Mouse (Mus musculus): ENCODE results near the gene Celf6.

Celf6 gene

DNA sequence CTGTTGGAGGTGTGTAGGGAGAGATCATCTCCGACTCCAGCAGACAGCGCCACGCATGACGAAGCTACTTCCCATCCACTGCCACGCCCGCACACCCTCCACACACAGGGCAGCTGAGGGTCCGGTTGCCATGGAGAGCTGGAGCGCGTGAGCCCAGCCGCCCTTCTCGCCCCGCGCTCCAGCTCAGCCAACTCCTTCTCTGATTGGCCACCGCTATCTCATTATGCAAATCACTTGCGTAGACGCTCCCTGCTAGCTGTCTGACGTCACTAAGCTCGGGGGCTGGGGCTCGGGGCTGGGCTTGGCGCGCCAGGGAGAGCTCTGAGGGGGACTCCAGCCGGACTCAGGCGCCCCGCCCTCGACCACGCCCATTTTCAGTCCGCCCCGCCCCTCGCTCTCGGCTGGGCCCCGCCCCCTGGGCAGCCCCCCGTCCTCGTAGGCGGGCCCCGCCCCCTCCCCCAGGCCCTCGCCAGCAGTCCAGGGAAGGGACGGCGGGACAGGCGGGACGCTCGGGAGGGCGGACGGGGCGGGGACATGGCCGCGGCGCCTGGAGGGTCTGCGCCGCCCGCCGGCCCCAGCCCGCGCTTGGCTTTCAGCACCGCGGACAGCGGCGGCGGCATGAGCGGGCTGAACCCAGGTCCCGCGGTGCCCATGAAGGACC lies at the start of gene Celf6:
Gene Celf6 (plus strand): TSS at position 74 of the 661 bp plus-strand sequence.
- no peak for DNase-seq (ENCODE audit: low read depth, low spot score)

DNA sequence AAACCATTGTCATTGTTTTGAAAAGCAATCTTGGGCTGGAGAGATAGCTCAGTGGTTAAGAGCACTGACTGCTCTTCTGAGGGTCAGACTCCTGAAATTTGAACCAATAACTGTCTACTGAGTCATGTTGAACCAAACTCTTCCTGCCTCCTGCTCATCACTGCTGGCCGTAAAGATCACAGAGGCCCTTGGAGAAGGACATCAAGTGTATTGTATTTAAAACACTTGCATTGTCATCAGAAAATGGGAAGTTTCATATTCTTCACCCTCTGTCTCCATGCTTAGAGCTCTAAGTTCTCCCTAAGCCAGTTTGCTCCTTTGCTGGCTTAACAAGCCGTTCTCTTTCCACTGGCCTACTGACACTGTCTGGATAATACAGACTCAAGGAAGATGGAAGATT lies 49.4 kb upstream of the Celf6 start:
- DNase-seq (ENCODE audit: low read depth, low spot score), result no peak

DNA sequence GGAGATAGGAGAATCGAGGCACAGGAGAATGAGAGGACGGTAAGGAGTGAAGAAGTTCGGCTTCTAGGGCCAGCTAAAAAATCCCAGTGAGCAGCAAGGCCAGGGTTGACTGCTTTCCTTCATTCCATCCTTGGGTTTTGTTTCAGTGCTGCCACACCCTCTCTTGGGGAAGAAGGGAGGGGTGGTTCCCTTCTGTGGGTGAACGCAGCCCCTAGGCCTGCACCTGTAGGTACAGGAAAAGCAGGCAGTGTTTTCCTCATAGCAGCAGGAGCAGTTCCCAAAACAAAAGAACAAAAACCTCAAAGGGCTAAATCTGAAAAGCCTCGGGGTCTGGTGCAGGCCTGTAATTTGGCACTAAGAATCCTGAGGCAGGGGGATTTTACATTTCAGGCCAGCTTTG lies 46.1 kb upstream of the Celf6 start:
- no peak for DNase-seq (ENCODE audit: low read depth, low spot score)

DNA sequence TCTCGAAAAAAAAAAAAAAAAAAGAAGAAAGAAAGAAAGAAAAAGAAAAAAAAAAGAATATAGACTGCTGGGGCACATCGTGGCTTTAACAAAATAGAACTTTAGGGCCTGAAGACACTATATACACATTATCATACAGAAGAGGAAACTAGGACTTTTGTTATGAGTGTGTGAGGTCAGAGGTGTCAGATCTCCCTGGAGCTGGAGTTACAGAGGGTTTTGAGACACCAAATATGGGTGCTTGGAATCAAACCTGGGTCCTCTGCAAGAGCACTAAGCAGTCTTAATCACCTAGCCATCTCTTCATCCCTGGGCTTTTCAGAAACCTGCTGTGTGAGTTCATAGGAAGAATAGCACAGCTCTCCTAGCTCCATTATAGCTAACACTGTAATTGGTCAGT lies 44.3 kb upstream of the Celf6 start:
- no peak for DNase-seq (ENCODE audit: low read depth, low spot score)

DNA sequence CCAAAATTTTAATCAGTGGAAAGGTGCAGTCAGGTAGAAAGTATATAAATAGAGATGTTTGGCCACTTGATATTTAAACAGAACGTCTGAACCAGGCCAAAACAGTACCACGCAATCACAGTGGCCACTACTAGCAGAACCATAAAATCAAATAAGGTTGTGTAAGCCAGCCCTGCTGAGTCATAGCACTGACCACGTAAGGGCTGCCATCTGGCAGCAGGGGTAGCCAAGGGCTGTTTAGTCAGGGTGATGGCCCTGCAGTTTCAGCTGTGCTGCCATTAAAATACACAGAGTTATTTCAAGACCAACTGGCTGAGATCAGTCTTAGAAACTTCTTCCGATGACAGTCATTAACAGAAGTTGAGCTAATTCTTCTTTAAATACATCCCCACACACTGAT lies 43.8 kb upstream of the Celf6 start:
- DNase-seq (ENCODE audit: low read depth, low spot score), result peak; percentile 93

DNA sequence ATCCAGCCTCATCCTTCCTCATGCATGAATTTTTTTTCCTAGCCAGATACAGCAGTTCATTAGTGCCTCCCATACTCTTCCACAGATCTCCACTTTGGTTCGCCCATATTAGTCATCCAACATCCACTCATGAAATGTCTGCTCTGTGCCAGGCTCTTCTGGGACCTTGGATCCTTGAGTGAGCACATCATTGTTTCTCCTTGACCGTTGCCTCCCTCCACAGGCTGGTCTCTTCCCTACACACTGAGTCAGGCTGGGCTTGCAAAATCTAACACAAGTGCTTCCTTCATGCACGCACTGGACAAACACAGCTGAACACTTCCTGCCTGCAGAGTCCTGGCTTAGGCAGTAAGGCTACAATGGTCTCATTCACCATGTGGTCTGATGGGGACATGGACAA lies 40.1 kb upstream of the Celf6 start:
- peak; percentile 91 for DNase-seq (ENCODE audit: low read depth, low spot score)

DNA sequence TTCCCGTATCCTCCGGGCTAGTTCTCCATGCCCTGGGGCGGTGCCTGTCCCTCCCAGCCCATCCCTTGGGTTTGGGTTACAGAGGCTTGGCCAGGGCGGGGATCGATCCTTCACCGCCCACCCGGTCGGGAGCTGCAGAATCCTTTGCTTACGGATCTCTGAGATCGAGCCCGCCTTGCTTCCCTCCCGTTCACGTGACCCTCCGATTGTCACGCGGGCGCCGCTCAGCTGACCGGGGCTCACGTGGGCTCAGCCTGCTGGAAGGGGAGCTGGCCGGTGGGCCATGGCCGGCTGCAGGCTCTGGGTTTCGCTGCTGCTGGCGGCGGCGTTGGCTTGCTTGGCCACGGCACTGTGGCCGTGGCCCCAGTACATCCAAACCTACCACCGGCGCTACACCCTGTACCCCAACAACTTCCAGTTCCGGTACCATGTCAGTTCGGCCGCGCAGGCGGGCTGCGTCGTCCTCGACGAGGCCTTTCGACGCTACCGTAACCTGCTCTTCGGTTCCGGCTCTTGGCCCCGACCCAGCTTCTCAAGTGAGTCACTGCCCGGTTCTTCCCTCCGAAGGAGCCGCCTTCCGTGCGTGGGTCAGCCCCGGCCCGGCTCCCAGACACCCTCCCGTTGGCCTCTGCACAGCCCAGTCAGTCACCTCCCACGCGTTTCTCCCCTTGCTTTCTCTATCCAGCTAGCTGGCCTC lies 38.1 kb upstream of the Celf6 start, which contains the start of the genes Hexa and Tmem202:
Gene Hexa (plus strand): TSS at position 100 of the 697 bp plus-strand sequence.
Gene Tmem202 (minus strand): TSS at position 407 of the 697 bp plus-strand sequence.
- peak; percentile 94 for DNase-seq (ENCODE audit: low read depth, low spot score)

DNA sequence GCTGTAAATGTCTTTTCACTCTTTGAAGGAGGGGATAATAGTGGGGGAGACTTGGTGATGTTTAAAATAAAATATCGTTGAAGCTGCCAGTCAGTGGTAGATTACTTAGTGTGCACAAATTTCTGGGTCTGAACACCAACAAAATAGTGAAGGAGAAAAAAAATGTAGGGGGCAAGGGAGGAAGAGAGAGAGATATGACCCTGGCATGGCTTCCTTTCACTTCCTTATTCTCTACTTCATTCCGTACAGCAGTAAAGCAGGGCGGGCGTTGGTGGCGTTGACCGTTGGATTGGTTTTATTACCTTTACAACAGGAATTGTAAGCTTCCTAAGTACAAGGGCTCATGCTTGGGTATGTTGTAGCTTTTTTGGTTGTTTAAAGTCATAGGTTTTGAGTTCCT lies 36.1 kb upstream of the Celf6 start:
- no peak for DNase-seq (ENCODE audit: low read depth, low spot score)

DNA sequence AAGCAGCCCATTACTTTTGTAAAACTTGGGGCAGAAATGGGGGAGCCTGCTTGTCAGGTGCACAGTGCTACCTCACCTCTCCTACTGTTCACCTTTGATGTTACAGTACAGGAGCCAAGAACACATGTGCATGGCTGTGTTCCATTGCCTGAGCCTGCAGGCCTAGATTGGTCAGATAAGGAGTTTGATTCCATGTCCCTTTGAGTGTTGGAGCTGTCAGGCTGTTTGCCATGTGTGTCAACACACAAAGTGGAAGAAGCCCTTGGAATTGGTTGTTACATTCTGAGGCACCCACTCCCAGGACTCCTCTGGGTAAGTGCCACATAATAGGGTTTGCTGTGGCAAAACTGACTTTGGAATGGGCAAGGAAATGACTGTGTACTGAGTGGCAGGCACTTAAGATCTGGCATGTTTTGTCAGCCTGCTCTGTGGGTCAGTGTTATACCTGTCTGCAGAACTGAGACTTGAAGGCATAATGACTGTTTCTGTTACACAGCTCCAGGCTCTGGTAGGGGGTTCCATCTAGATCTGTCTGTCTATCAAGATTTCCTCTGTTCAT lies 34.9 kb upstream of the Celf6 start:
- no peak for DNase-seq (ENCODE audit: low read depth, low spot score)

DNA sequence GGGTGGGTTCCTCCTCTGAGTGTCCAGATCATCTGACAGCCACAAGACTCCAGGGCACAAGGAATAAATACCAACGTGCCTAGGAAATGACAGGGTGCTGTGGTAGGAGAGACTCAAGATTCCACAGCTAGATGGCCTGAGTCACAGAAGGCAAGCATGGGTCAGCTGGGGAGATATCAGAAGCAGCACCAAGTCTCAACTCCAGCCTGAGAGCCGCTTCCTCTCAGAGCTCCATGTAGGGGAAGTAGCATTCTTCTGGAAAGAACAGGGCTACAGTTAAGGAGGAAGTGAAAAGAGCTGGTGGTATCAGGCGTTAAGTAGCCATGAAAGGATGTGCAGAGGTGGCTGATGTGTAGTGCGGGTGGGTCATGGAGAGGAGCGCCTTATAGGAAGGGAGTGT lies 33.0 kb upstream of the Celf6 start:
- peak; percentile 55 for DNase-seq (ENCODE audit: low read depth, low spot score)

DNA sequence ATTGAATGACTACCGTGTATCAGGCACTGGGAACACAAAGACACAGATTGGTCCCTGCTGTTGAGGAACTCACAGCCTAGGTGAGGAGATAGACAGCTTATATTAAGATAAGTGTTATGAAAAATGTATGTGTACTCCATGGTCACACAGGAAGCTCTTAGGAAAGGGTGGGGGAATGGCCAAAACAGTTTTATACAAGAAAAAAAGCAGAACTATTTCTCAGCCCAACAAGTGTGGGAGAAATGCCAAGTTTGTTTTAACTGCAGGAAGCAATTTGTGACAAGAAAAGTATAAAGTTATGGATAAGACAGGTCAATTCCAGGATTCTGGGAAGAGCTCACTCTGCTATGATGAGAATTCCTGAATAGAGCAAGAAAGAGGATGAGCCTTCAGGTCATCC lies 29.8 kb upstream of the Celf6 start:
- DNase-seq (ENCODE audit: low read depth, low spot score), result no peak

DNA sequence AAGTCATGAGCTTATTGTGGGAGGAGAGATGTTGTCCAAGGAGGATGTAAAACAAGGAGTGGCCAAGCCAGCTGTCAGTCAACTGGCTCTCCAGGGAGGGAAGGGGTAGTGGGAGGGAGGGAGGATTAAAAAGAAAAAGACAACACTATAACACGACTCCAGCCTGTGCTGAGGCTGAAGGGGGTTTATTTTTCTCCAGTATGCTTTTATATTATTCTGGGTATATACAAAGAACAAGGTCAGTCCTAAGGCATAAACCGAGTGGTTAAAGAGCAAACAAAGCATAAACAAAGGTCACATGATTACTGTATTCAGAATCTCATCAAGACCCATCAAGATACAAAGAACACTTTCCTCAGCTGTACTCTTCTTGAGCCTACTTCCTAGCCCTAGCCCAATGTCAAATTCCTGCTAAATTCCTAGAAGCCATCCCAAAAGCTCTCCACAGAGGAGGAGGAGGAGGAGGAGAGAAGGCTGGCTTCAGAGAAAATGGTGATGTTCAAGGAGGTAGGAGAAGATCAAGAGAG lies 28.7 kb upstream of the Celf6 start:
- DNase-seq (ENCODE audit: low read depth, low spot score), result no peak

DNA sequence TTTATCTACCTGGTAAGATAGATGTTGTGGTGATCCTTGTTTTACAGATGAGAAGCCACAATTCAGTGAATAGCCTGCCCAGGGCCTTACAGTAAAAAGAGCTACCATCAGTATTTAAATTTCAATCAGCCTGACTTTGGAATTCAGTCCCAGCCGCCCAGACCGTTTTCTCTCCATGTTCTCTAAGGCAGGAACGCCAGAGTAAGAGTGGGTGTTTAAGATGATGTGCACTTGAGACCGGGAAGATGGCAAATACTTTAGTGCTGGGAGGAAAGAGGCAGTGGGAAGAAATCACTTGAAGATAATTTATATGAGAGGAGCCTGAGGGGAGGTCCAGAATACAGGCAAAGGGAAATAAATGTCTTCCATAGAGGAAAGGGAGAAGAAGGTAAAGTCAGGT lies 27.6 kb upstream of the Celf6 start:
- no peak for DNase-seq (ENCODE audit: low read depth, low spot score)

DNA sequence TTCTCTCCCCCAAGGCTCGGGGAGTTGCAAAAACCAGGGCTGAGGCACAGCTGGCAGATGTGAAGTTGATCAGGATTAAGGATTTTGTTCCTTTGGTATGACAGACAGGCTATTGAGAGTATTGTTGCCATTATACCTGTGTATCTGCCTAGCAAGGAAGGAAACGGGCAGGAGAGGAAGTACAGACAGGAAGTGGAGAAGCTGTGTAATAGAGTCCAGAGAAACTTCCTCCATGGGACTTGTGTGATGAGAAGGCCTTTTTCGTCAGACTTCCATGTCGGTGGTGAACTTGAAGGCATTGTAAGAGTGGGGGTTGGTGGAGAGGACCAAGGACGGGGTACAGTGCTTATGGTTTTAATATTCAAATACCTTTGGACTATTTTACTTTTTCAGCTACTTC lies 26.7 kb upstream of the Celf6 start:
- DNase-seq (ENCODE audit: low read depth, low spot score), result no peak

DNA sequence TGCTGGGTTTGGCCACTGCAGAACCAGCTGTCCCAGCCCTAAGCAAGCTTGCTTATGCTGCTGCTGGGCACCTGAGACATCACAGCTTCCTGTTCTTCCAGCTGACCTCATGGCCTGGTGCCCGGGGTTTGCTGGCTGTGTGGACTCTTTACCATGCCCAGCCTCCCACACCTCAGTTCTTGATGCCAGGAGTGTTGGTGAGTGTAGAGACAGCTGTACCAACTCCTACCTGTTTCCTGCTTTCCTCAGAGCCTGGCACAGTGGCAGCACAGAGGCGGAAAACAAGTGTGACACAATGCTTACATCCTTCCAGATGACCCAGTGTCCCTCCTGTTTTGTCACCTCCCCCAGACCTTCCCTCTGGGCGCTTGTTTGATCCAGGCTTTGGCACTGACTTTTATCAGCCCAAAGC lies 26.1 kb upstream of the Celf6 start:
- DNase-seq (ENCODE audit: low read depth, low spot score), result no peak

DNA sequence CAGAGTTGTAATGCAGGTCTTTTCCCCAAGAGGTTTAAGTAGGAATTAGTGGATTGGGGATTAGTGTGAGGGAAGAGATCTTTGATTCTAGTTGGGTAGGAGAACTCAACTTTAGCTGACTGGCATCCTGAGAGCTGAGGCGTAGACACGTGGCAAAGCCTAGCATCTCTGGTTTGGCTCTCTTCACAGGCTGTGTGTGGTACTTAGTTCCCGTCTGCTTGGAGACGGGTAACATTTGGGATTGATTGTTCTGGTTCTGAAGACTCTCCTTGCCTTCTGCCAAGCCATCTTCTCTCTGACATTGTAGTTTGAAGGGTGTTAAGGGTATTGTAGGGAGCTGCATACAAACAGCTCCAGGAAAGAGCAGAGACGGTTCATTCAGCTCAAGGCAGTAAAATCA lies 25.1 kb upstream of the Celf6 start:
- DNase-seq (ENCODE audit: low read depth, low spot score), result no peak

DNA sequence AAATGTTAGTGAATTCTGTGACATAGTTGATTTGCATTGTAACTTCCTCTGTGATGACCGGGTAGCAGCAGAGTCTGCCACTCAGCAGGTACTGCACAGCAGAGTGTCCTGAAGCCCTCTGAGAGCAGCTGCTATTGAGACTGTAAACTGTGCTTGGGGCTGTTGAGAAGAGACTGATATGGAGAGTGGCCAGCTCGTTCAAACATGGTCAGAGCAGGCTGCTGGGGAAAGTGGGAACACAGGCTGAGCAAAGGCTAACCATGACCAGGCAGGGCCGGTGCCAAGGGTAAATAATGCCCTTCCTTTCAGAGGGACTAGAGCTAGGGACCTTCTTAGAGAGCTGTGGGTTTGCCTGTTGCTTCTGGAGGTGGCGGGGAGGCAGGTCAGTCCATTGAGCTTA lies 24.0 kb upstream of the Celf6 start:
- no peak for DNase-seq (ENCODE audit: low read depth, low spot score)

DNA sequence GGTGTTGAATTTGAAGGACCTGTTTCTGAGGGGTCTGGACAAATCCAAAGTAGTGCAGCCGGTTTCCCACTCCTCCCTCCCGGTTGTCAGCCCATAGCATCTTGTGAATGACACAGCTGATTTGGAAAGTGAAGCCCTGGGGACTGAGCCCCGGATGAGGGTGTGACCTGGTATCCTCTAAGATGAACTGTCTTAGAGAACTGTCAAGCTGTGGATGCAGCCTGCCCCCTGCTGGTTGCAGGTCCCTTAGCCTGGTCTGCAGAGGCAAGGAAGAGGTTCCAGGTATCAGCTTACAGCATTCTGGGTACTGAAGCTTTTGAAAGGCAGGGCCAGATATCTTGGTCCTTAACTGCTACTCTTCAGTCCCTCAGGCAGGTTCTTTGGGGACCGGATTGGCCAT lies 12.1 kb upstream of the Celf6 start:
- peak; percentile 90 for DNase-seq (ENCODE audit: low read depth, low spot score)

DNA sequence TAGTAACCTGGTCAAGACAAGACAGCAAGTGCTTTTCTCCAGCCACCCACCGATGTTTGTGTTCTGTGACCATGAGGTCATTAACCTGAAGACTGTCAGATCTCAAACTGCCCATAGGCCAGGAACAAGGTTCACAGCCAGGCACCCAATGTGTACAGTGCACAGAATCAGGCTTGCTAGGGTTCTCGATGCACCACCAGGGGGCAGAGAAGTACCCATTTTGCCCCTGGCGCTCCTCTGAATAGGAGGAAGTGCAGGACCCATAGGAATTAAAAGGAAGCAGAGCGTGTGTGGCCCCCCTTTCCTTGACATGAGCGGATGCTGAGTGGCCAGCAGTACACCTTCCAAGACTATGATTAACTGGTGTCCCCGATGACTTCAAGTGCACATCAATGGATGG lies 10.6 kb upstream of the Celf6 start:
- DNase-seq (ENCODE audit: low read depth, low spot score), result peak; percentile 82

DNA sequence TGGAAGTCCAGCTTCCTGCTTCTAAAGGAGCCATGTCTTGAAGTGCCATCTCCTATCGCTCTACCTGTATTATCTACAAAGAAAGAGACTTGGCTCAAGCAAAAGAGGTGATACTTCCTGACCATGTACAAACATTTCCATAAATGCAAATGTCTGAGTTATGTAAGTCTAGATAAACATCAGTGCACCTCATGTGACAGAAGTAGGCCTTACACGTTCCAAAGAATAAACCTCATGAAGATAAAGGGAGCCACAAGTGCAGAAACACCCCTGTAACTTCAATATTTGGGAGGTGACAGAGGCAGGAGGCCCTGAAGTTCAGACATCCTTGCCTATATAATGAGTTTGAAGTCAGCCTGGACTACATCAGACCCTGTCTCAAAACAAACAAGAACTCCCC lies 5.9 kb upstream of the Celf6 start:
- DNase-seq (ENCODE audit: low read depth, low spot score), result no peak

DNA sequence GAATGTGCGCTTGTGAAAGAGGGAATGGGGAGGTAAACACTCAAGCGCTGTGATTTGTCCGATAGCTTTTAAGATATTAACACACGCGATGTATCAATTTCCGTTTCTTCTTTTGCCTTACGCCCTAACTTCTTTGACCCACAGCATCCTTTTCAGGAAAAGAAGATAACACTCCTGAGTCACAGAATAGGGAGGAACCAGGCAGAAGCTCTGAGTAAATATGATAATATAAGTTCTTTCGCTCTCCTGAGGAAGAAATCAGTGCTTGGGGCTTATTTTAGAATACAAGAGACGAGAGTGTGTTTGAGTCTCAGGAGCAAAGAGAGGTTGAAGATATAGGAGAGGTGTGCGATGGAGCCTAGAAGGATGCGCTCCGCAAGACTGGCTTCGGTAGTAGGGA lies 316 bp upstream of the Celf6 start:
- no peak for DNase-seq (ENCODE audit: low read depth, low spot score)

DNA sequence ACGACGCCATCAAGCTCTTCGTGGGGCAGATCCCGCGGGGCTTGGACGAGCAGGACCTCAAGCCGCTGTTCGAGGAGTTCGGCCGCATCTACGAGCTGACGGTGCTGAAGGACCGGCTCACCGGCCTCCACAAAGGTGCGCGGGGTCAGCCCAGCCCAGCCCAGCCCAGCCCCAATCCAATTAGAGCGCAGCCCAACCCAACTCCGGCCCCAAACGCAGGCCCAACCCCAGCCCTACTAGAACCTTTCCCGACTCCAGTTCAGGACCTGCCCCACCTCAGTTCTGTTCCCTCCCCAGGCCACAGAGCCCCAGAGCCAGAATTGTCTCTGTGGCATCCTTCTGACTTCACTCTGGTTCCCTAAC lies 769 bp downstream of the Celf6 start:
- no peak for DNase-seq (ENCODE audit: low read depth, low spot score)

DNA sequence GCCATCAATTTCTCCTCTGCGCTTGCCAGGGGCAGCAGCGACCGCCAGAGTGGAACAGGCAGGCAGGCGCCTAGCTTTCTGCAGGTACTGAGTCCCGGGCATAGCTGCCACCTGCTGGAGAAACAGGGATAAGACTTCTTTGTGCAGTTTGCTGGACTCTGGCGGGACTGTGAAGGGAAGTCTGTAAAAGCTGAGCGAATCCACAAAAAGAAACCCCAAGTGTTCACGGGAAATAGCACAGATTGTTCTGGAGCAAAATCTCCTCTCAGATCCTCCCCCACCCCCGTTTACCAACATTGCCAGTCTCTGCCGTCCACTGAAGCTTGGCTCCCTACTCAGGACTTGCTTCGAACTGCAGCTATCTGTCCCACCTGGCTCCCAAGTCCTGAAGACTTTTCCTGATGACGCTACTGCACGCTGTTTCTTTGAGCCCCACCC lies 7.2 kb downstream of the Celf6 start:
- DNase-seq (ENCODE audit: low read depth, low spot score), result peak; percentile 82
